Comparison of ENCODE assay signal across 8 mouse cellular contexts in the genomic region with DNA sequence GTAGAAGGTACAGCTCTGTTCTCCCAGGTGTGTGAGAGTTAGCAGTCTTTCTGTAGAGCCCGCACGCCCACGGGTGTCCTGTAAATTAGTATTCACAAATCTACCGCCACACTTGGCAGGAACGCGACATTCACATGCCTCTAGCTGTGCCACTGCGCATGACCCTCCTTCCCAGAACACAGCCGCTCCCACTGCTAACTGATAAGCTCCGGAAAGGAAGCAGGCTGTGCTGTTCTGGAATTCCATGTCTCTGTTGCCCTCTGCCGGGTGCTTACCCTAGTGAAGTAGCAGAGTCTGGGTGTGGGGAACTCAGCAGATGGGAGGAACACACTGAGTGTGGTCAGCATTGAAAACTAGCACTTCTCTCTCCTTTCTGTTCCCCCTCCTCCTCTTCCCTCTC. TPM values are rescaled to one million over a fixed set of nuclear protein-coding genes. Genes with fewer than 3 reads are reported as not detected.
A peak's percentile ranks its signal among the peaks of the same experiment; 100 is the strongest.
DNase-seq lines count a peak whose midpoint lies in the region; ATAC-seq lines count a peak whose summit lies in the region.

No protein-coding gene starts in this region.

- WGBS in liver, embryonic 16.5 days (ENCODE audit: insufficient replicate concordance) = 6% methylated on average over 10 of the region's 10 CpGs
- 13% methylated on average over 10 of the region's 10 CpGs for WGBS in neural tube, embryonic 13.5 days

- DNase-seq in NIH3T3 (ENCODE audit: low read depth) = peak; percentile 75
- peak; percentile 82 for DNase-seq in cerebellum, adult 8-10 months
- peak; percentile 51 for DNase-seq in forelimb bud, embryonic 11.5 days (ENCODE audit: low read depth, low spot score)
- DNase-seq in heart, postnatal 36 days = peak; percentile 82 to 85
- peak; percentile 92 for DNase-seq in layer of hippocampus, adult 11-12 months (ENCODE audit: low spot score)
- peak; percentile 56 for DNase-seq in thymus, postnatal 25 days

- H3K36me3 ChIP-seq in liver, embryonic 16.5 days (ENCODE audit: control insufficient read depth, insufficient read depth) = no peaks in the 10 kb centered on the region
- no peaks in the 10 kb centered on the region for H3K36me3 ChIP-seq in neural tube, embryonic 13.5 days

- no peak overlapping the region for H3K27ac ChIP-seq in liver, embryonic 16.5 days (ENCODE audit: low read length)
- H3K27ac ChIP-seq in neural tube, embryonic 13.5 days (replicated peaks) = no peak overlapping the region

- H3K27me3 ChIP-seq in liver, embryonic 16.5 days (ENCODE audit: control insufficient read depth, insufficient read depth, low read depth, low read length) = no peaks in the 10 kb centered on the region
- no peaks in the 10 kb centered on the region for H3K27me3 ChIP-seq in neural tube, embryonic 13.5 days

- H3K9ac ChIP-seq in liver, embryonic 16.5 days (ENCODE audit: low read depth, low read length) = no peak overlapping the region
- peak overlapping the region; percentile 36 for H3K9ac ChIP-seq in neural tube, embryonic 13.5 days

- H3K9me3 ChIP-seq in liver, embryonic 16.5 days (replicated peaks; ENCODE audit: control insufficient read depth, low read length) = no peaks in the 10 kb centered on the region
- no peaks in the 10 kb centered on the region for H3K9me3 ChIP-seq in neural tube, embryonic 13.5 days

- H3K4me2 ChIP-seq in liver, embryonic 16.5 days (ENCODE audit: low read depth, low read length) = peak overlapping the region; percentile 15; the same call in 1 of the 2 replicates
- H3K4me2 ChIP-seq in neural tube, embryonic 13.5 days = peak overlapping the region; percentile 47

- H3K4me3 ChIP-seq in liver, embryonic 16.5 days (ENCODE audit: low read depth, low read length) = no peak overlapping the region
- 0 out of 2 replicates have a peak overlapping the region, but pooled peaks have one; percentile 16 for H3K4me3 ChIP-seq in neural tube, embryonic 13.5 days

- 0 out of 2 replicates have a peak, but pooled peaks cover 2% of the 10 kb centered on the region for H3K4me1 ChIP-seq in liver, embryonic 16.5 days (ENCODE audit: control insufficient read depth, low read depth, low read length)
- peaks cover 33% of the 10 kb centered on the region for H3K4me1 ChIP-seq in neural tube, embryonic 13.5 days (replicated peaks)

- intact Hi-C loops in heart, postnatal 36 days (cut with DNase I) = loop anchor here (2.0 to 5.0 kb wide), 5 partner anchors 73 to 298 kb away; partner anchors contain the start of genes Mcee, Mphosph10 and Mtmr10

- ATAC-seq in liver, embryonic 16.5 days (ENCODE audit: low read depth) = peak; percentile 69
- ATAC-seq in neural tube, embryonic 13.5 days (ENCODE audit: low read depth) = peak; percentile 92

RNA-seq across cellular contexts. Expression of gene Trpm1, which starts 2.1 kb away (rescaled TPM):
- total RNA-seq in heart, postnatal 36 days (2021) = under 1 TPM in 1 of 2 experiments, not detected in 1; 0.11 TPM
- polyA plus RNA-seq in liver, embryonic 16.5 days (2015; fragmentation: Nextera tagmentation; extraction: Ambion mirVana) = not detected in 2 replicates
- polyA plus RNA-seq in neural tube, embryonic 13.5 days (2015; fragmentation: Nextera tagmentation; extraction: Ambion mirVana) = 0.26 TPM in 1 of 2 replicates, not detected in the other
